Mouse (Mus musculus) liver, adult 2 months (tissue): ENCODE data around the gene Sufu.

Experiments used
- CTCF ChIP-seq: fragments of 200-500 bp; IDR thresholded peaks from 2 replicates; pipeline ENCODE4 v1.5.1; 2011; ENCODE audit warnings: low read depth, low read length, control low read depth
- POLR2A ChIP-seq: fragments of 200-500 bp; IDR thresholded peaks from 2 replicates; pipeline ENCODE4 v1.6.1; 2011; ENCODE audit warnings: low read length, control low read depth; ENCODE audit not compliant: insufficient read depth; ENCODE audit errors: extremely low read depth

GRCm38 (mm10) chr19:46462574-46462973, 65.9 kb downstream of the Sufu start:
- TF ChIP-seq CTCF (no peak), POLR2A (no peak)
